Mouse (Mus musculus) adrenal gland, adult (tissue): ENCODE measurements around the gene Serpina3c.

Experiments
- DNase-seq, 2 experiments: peaks; one replicate each; pipeline ENCODE4 v3.0.0; 2022 to 2023; ENCODE audit warnings: low spot score in 1 of 2; ENCODE audit not compliant: inconsistent age in 2 of 2

Serpina3c gene

GRCm38 (mm10) chr12:104114921-104115579, 38.6 kb downstream of the Serpina3c start:
- no peak for DNase-seq

- peak; percentile 30 to 46 for DNase-seq
These were observed 41.3 kb downstream of the Serpina3c start, which contains the start of gene Serpina3a for GRCm38 (mm10) chr12:104112333-104112732. TSS of gene Serpina3a (plus strand) at chr12:104112724.

GRCm38 (mm10) chr12:104108507-104108906, 45.2 kb downstream of the Serpina3c start:
- DNase-seq: no peak

- DNase-seq: no peak
These were observed 46.8 kb downstream of the Serpina3c start for GRCm38 (mm10) chr12:104106919-104107318.

- DNase-seq: no peak
These were observed 47.8 kb downstream of the Serpina3c start for GRCm38 (mm10) chr12:104105847-104106246.

- peak; percentile 47 to 58 for DNase-seq
These were observed 52.9 kb downstream of the Serpina3c start, which contains the start of gene Serpina5 for GRCm38 (mm10) chr12:104100768-104101167. TSS of gene Serpina5 (plus strand) at chr12:104101113.
